In the genomic region with DNA sequence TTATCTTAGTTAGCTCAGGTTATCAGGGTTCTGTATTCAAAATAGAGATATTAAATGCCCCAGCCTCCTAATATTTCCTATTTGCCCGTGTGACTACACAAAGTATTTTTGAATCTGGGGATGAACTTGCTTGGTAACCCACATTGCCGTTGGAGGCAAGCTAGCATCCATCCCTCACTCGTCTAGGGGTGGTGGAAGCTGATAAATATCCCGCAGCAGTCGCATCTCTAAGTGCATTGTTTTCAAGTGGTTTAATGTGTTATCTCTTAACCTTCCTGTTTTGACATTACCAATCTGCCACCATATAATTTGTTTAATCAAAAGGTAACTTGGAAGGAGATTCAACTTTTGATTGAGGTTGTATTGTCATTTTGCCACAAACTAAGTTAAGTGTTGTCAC, we compare ENCODE assay signal across 7 mouse cellular contexts. TPM values are rescaled to one million over a fixed set of nuclear protein-coding genes. Genes with fewer than 3 reads are reported as not detected.
A peak's percentile ranks its signal among the peaks of the same experiment; 100 is the strongest.
DNase-seq lines count a peak whose midpoint lies in the region; ATAC-seq lines count a peak whose summit lies in the region.

No protein-coding gene starts in this region.

- 3% methylated on average over 5 of the region's 5 CpGs for WGBS in neural tube, embryonic 11.5 days
- WGBS in forebrain, embryonic 11.5 days: under 1% methylated on average over 5 of the region's 5 CpGs
- under 1% methylated on average over 5 of the region's 5 CpGs for WGBS in limb, embryonic 15.5 days
- under 1% methylated on average over 5 of the region's 5 CpGs for WGBS in stomach, embryonic 16.5 days

- H3K36me3 ChIP-seq in neural tube, embryonic 11.5 days (ENCODE audit: control insufficient read depth, insufficient read depth, low read length): no peaks in the 10 kb centered on the region
- no peaks in the 10 kb centered on the region for H3K36me3 ChIP-seq in forebrain, embryonic 11.5 days (ENCODE audit: control insufficient read depth, insufficient read depth, low read length)
- H3K36me3 ChIP-seq in limb, embryonic 15.5 days: no peaks in the 10 kb centered on the region
- no peaks in the 10 kb centered on the region for H3K36me3 ChIP-seq in stomach, embryonic 16.5 days (ENCODE audit: control insufficient read depth, insufficient read depth, low read length)

- no peaks in the 10 kb centered on the region for H3K9me3 ChIP-seq in neural tube, embryonic 11.5 days (ENCODE audit: control insufficient read depth, low read length)
- H3K9me3 ChIP-seq in forebrain, embryonic 11.5 days (ENCODE audit: control insufficient read depth, low read length): no peaks in the 10 kb centered on the region
- no peaks in the 10 kb centered on the region for H3K9me3 ChIP-seq in limb, embryonic 15.5 days
- no peaks in the 10 kb centered on the region for H3K9me3 ChIP-seq in stomach, embryonic 16.5 days (replicated peaks; ENCODE audit: control insufficient read depth, low read length)

- H3K27ac ChIP-seq in neural tube, embryonic 11.5 days (ENCODE audit: low read depth, low read length): no peak overlapping the region
- no peak overlapping the region for H3K27ac ChIP-seq in forebrain, embryonic 11.5 days (ENCODE audit: low read depth, low read length)
- no peak overlapping the region for H3K27ac ChIP-seq in limb, embryonic 15.5 days
- H3K27ac ChIP-seq in stomach, embryonic 16.5 days (ENCODE audit: low read length): no peak overlapping the region

- H3K4me2 ChIP-seq in neural tube, embryonic 11.5 days (ENCODE audit: low read depth): peak overlapping the region; percentile 89
- peak overlapping the region; percentile 66 for H3K4me2 ChIP-seq in forebrain, embryonic 11.5 days (ENCODE audit: low read depth, low read length, severe bottlenecking)
- H3K4me2 ChIP-seq in limb, embryonic 15.5 days: peak overlapping the region; percentile 62
- peak overlapping the region; percentile 75 for H3K4me2 ChIP-seq in stomach, embryonic 16.5 days (ENCODE audit: low read depth, low read length)

- DNase-seq in neural tube, embryonic 11.5 days (ENCODE audit: low spot score): peak; percentile 11
- DNase-seq in neural tube, embryonic 10.5 days (ENCODE audit: extremely low spot score, low spot score): no peak
- no peak for DNase-seq in forebrain, embryonic 11.5 days (ENCODE audit: low spot score)
- no peak for DNase-seq in thymus, adult 18-20 months

- no peaks in the 10 kb centered on the region for H3K27me3 ChIP-seq in neural tube, embryonic 11.5 days (ENCODE audit: control insufficient read depth, insufficient read depth, low read length)
- H3K27me3 ChIP-seq in forebrain, embryonic 11.5 days (ENCODE audit: control insufficient read depth, insufficient read depth, low read length): no peaks in the 10 kb centered on the region
- no peaks in the 10 kb centered on the region for H3K27me3 ChIP-seq in limb, embryonic 15.5 days
- H3K27me3 ChIP-seq in stomach, embryonic 16.5 days (ENCODE audit: control insufficient read depth, insufficient read depth, low read length): no peaks in the 10 kb centered on the region

- H3K4me1 ChIP-seq in neural tube, embryonic 11.5 days (ENCODE audit: control insufficient read depth, insufficient read depth, low read length): peaks cover 14% of the 10 kb centered on the region
- 0 out of 2 replicates have a peak, but pooled peaks cover 6% of the 10 kb centered on the region for H3K4me1 ChIP-seq in forebrain, embryonic 11.5 days (replicated peaks; ENCODE audit: control insufficient read depth, insufficient read depth, low read length)
- H3K4me1 ChIP-seq in limb, embryonic 15.5 days: peaks cover 24% of the 10 kb centered on the region
- H3K4me1 ChIP-seq in stomach, embryonic 16.5 days (ENCODE audit: control insufficient read depth, insufficient read depth, low read length): peaks cover 36% of the 10 kb centered on the region

- no peak for ATAC-seq in neural tube, embryonic 11.5 days (ENCODE audit: insufficient read depth, low FRiP score, low TSS enrichment)
- ATAC-seq in forebrain, embryonic 11.5 days (replicated peaks; ENCODE audit: low FRiP score): no peak
- no peak for ATAC-seq in limb, embryonic 15.5 days (ENCODE audit: insufficient number of reproducible peaks, low FRiP score, low TSS enrichment, low read depth)
- no peak for ATAC-seq in stomach, embryonic 16.5 days (ENCODE audit: insufficient read depth, low FRiP score)
- ATAC-seq in megakaryocyte progenitor cell, adult 5-6 weeks (replicated peaks; ENCODE audit: poor library complexity): no peak

- H3K9ac ChIP-seq in neural tube, embryonic 11.5 days (ENCODE audit: low read length): peak overlapping the region; percentile 76
- H3K9ac ChIP-seq in forebrain, embryonic 11.5 days (ENCODE audit: low read length): peak overlapping the region; percentile 99
- H3K9ac ChIP-seq in limb, embryonic 15.5 days: peak overlapping the region; percentile 91
- H3K9ac ChIP-seq in stomach, embryonic 16.5 days (ENCODE audit: low read length): peak overlapping the region; percentile 72

- H3K4me3 ChIP-seq in neural tube, embryonic 11.5 days (ENCODE audit: low read depth, low read length): peak overlapping the region; percentile 97
- H3K4me3 ChIP-seq in forebrain, embryonic 11.5 days (ENCODE audit: low read depth, low read length): peak overlapping the region; percentile 97
- H3K4me3 ChIP-seq in limb, embryonic 15.5 days: peak overlapping the region; percentile 83
- peak overlapping the region; percentile 84 for H3K4me3 ChIP-seq in stomach, embryonic 16.5 days (replicated peaks; ENCODE audit: low read length)

RNA-seq across cellular contexts. Expression of gene Gsk3b, which starts 2.2 kb away (rescaled TPM):
- polyA plus RNA-seq in neural tube, embryonic 11.5 days (2014; fragmentation: Nextera tagmentation; extraction: Ambion mirVana): 119 TPM in 2 replicates
- 106 and 110 TPM in 2 replicates for polyA plus RNA-seq in forebrain, embryonic 11.5 days (2014; fragmentation: Nextera tagmentation; extraction: Ambion mirVana)
- 52.0 and 55.3 TPM in 2 replicates for polyA plus RNA-seq in limb, embryonic 15.5 days (2015; fragmentation: Nextera tagmentation; extraction: Ambion mirVana)
- polyA plus RNA-seq in stomach, embryonic 16.5 days (2015; fragmentation: Nextera tagmentation; extraction: Ambion mirVana): 41.8 and 42.3 TPM in 2 replicates
- total RNA-seq in megakaryocyte progenitor cell, adult 5-6 weeks (2015): 43.8 and 49.7 TPM in 2 replicates
- total RNA-seq in megakaryocyte progenitor cell, adult 5-6 weeks (2017): 20.1 and 23.5 TPM in 2 replicates
